11 mouse cellular contexts compared by ENCODE assay signal in the genomic region with DNA sequence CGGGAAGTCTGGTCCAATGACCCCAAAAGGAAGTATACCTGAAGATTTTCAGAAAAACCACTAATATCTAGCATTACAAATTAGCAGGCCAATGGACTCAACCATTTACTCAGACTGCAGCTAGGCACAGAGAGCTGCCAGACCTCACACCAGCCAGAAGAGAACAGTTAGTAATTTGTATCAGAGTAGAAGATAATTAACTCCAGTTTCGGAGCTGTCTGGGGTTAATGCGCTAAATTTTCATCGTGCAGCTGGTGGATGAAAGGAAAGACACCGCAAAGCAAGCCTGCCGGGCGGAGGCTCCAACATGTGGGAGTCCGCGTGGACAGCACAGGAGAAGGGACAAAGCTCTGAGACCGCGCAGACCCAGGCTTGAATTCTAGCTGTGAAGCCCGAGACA. TPM values are rescaled to one million over a fixed set of nuclear protein-coding genes. Genes with fewer than 3 reads are reported as not detected.
DNase-seq lines count a peak whose midpoint lies in the region; ATAC-seq and TF ChIP-seq lines count a peak whose summit lies in the region.
"Had no signal": no experiment of that assay in that cellular context is flagged by ENCODE, and none has a peak within 500 bp of the region (broad histone marks: within the 10 kb centered on the region; RNA-seq: fewer than 3 reads in every experiment).

No protein-coding gene starts in this region.

- no peak overlapping the region for H3K27ac ChIP-seq in neural tube, embryonic 13.5 days (replicated peaks)
- H3K27ac ChIP-seq in neural tube, embryonic 15.5 days (replicated peaks) = no peak overlapping the region
- H3K27ac ChIP-seq in forebrain, embryonic 13.5 days = no peak overlapping the region
- H3K27ac ChIP-seq in midbrain, postnatal 0 days (ENCODE audit: low read depth, low read length) = no peak overlapping the region
- no peak overlapping the region for H3K27ac ChIP-seq in heart, embryonic 10.5 days

- no peak for TF ChIP-seq CTCF in midbrain, postnatal 0 days (IDR thresholded peaks at IDR 0.05)

- no peak for ATAC-seq in neural tube, embryonic 13.5 days (ENCODE audit: low read depth)
- no peak for ATAC-seq in neural tube, embryonic 15.5 days (ENCODE audit: low FRiP score)
- peak; percentile 6; the same call in 1 of the 2 replicates for ATAC-seq in forebrain, embryonic 13.5 days
- no peak for ATAC-seq in midbrain, postnatal 0 days (ENCODE audit: low FRiP score)
- no peak for ATAC-seq in inflammation-experienced regulatory T-cells, adult 6 months

- H3K4me3 ChIP-seq in neural tube, embryonic 13.5 days = no peak overlapping the region
- no peak overlapping the region for H3K4me3 ChIP-seq in neural tube, embryonic 15.5 days (replicated peaks)
- H3K4me3 ChIP-seq in forebrain, embryonic 13.5 days = peak overlapping the region; percentile 15; the same call in 1 of the 2 replicates
- H3K4me3 ChIP-seq in midbrain, postnatal 0 days (ENCODE audit: low read depth, low read length) = no peak overlapping the region
- H3K4me3 ChIP-seq in heart, embryonic 10.5 days = no peak overlapping the region

- no peaks in the 10 kb centered on the region for H3K36me3 ChIP-seq in neural tube, embryonic 13.5 days
- H3K36me3 ChIP-seq in neural tube, embryonic 15.5 days = no peaks in the 10 kb centered on the region
- H3K36me3 ChIP-seq in forebrain, embryonic 13.5 days (ENCODE audit: poor library complexity, severe bottlenecking) = no peaks in the 10 kb centered on the region
- H3K36me3 ChIP-seq in midbrain, postnatal 0 days (ENCODE audit: insufficient read depth, low read length) = no peaks in the 10 kb centered on the region
- H3K36me3 ChIP-seq in heart, embryonic 10.5 days = no peaks in the 10 kb centered on the region

- no peaks in the 10 kb centered on the region for H3K9me3 ChIP-seq in neural tube, embryonic 13.5 days
- no peaks in the 10 kb centered on the region for H3K9me3 ChIP-seq in neural tube, embryonic 15.5 days (replicated peaks)
- no peaks in the 10 kb centered on the region for H3K9me3 ChIP-seq in forebrain, embryonic 13.5 days (replicated peaks)
- no peaks in the 10 kb centered on the region for H3K9me3 ChIP-seq in midbrain, postnatal 0 days (ENCODE audit: low read length)
- H3K9me3 ChIP-seq in heart, embryonic 10.5 days = no peaks in the 10 kb centered on the region

- no peak overlapping the region for H3K9ac ChIP-seq in neural tube, embryonic 13.5 days
- no peak overlapping the region for H3K9ac ChIP-seq in neural tube, embryonic 15.5 days (replicated peaks)
- no peak overlapping the region for H3K9ac ChIP-seq in forebrain, embryonic 13.5 days
- 0 out of 2 replicates have a peak overlapping the region, but pooled peaks have one; percentile 33 for H3K9ac ChIP-seq in midbrain, postnatal 0 days (replicated peaks; ENCODE audit: low read length, poor library complexity, severe bottlenecking)
- H3K9ac ChIP-seq: lung, embryonic 14.5 days had no signal

- WGBS in neural tube, embryonic 13.5 days = 44% methylated on average over 12 of the region's 12 CpGs
- 51% methylated on average over 12 of the region's 12 CpGs for WGBS in neural tube, embryonic 15.5 days
- WGBS in forebrain, embryonic 13.5 days = 18% methylated on average over 12 of the region's 12 CpGs
- 28% methylated on average over 12 of the region's 12 CpGs for WGBS in midbrain, postnatal 0 days
- WGBS in heart, embryonic 10.5 days = 68% methylated on average over 12 of the region's 12 CpGs

- no peaks in the 10 kb centered on the region for H3K27me3 ChIP-seq in neural tube, embryonic 13.5 days
- H3K27me3 ChIP-seq in neural tube, embryonic 15.5 days (replicated peaks) = no peaks in the 10 kb centered on the region
- no peaks in the 10 kb centered on the region for H3K27me3 ChIP-seq in forebrain, embryonic 13.5 days
- no peaks in the 10 kb centered on the region for H3K27me3 ChIP-seq in midbrain, postnatal 0 days (ENCODE audit: insufficient read depth, low read length)
- no peaks in the 10 kb centered on the region for H3K27me3 ChIP-seq in heart, embryonic 10.5 days (ENCODE audit: insufficient read depth, poor library complexity, severe bottlenecking)

- H3K4me1 ChIP-seq in neural tube, embryonic 13.5 days (replicated peaks) = peaks cover 39% of the 10 kb centered on the region
- H3K4me1 ChIP-seq in neural tube, embryonic 15.5 days = peaks cover 21% of the 10 kb centered on the region
- H3K4me1 ChIP-seq in forebrain, embryonic 13.5 days = peaks cover 57% of the 10 kb centered on the region
- peaks cover 3% of the 10 kb centered on the region; the same call in 1 of the 2 replicates for H3K4me1 ChIP-seq in midbrain, postnatal 0 days (ENCODE audit: insufficient read depth, low read length)
- H3K4me1 ChIP-seq in heart, embryonic 10.5 days = peaks cover 9% of the 10 kb centered on the region

- peak; percentile 85 for DNase-seq in kidney, adult 9 months
- DNase-seq in midbrain, postnatal 0 days (ENCODE audit: low spot score) = no peak
- no peak for DNase-seq in gastrocnemius, postnatal 25 days
- no peak for DNase-seq in heart, embryonic 10.5 days (ENCODE audit: low spot score)
- DNase-seq: lung, embryonic 14.5 days had no signal

- H3K4me2 ChIP-seq in neural tube, embryonic 13.5 days = peak overlapping the region; percentile 7; the same call in 1 of the 2 replicates
- H3K4me2 ChIP-seq in neural tube, embryonic 15.5 days = no peak overlapping the region
- peak overlapping the region; percentile 43 for H3K4me2 ChIP-seq in forebrain, embryonic 13.5 days
- 0 out of 2 replicates have a peak overlapping the region, but pooled peaks have one; percentile 20 for H3K4me2 ChIP-seq in midbrain, postnatal 0 days (ENCODE audit: low read depth, low read length, poor library complexity, severe bottlenecking)
- H3K4me2 ChIP-seq: lung, embryonic 14.5 days had no signal

RNA-seq across cellular contexts. Expression of a gene that starts 30.8 kb away (rescaled TPM):
- not detected in 2 replicates for polyA plus RNA-seq in neural tube, embryonic 13.5 days (2015; fragmentation: Nextera tagmentation; extraction: Ambion mirVana)
- not detected in 2 replicates for polyA plus RNA-seq in neural tube, embryonic 15.5 days (2015; fragmentation: Nextera tagmentation; extraction: Ambion mirVana)
- 0.30 TPM in 1 of 2 replicates, not detected in the other for polyA plus RNA-seq in forebrain, embryonic 13.5 days (2015; fragmentation: Nextera tagmentation; extraction: Ambion mirVana)
- not detected in 2 replicates for total RNA-seq in midbrain, postnatal 0 days (2014; rRNA removed)
- polyA plus RNA-seq in midbrain, postnatal 0 days (2015; fragmentation: Nextera tagmentation; extraction: Ambion mirVana) = not detected in 2 replicates
- not detected for total RNA-seq in gastrocnemius, postnatal 25 days (2021)
- polyA plus RNA-seq in inflammation-experienced regulatory T-cells, adult 6 months (2017; shearing (Covaris generic)) = not detected
- 0.25 and 0.28 TPM in 2 replicates for polyA plus RNA-seq in heart, embryonic 10.5 days (2016; fragmentation: Nextera tagmentation; extraction: Ambion mirVana)
- total RNA-seq: left cerebral cortex, postnatal 14 days had no signal
- polyA plus RNA-seq: small intestine, adult 2 months had no signal

RNA-seq across cellular contexts. Expression of a gene that starts 36.2 kb away (rescaled TPM):
- polyA plus RNA-seq in neural tube, embryonic 13.5 days (2015; fragmentation: Nextera tagmentation; extraction: Ambion mirVana) = 3.6 and 5.1 TPM in 2 replicates
- polyA plus RNA-seq in neural tube, embryonic 15.5 days (2015; fragmentation: Nextera tagmentation; extraction: Ambion mirVana) = 3.7 and 6.8 TPM in 2 replicates
- polyA plus RNA-seq in forebrain, embryonic 13.5 days (2015; fragmentation: Nextera tagmentation; extraction: Ambion mirVana) = 12.4 and 12.6 TPM in 2 replicates
- total RNA-seq in midbrain, postnatal 0 days (2014; rRNA removed) = 0.77 and 1.3 TPM in 2 replicates
- polyA plus RNA-seq in midbrain, postnatal 0 days (2015; fragmentation: Nextera tagmentation; extraction: Ambion mirVana) = 1.6 and 1.8 TPM in 2 replicates
- 1 to 10 TPM in 1 of 2 experiments, under 1 TPM in 1; 0.96 to 1.4 TPM for total RNA-seq in gastrocnemius, postnatal 25 days (2021)
- 1 to 10 TPM; 1.2 to 5.7 (median 3.2) TPM for polyA plus RNA-seq in inflammation-experienced regulatory T-cells, adult 6 months (2017; shearing (Covaris generic))
- 4.8 and 7.2 TPM in 2 replicates for polyA plus RNA-seq in heart, embryonic 10.5 days (2016; fragmentation: Nextera tagmentation; extraction: Ambion mirVana)
